Mouse (Mus musculus) neural tube, embryonic 10.5 days (tissue): ENCODE data around the gene Grifin.

Experiments used
- DNase-seq: peaks from one replicate; pipeline ENCODE4 v3.0.0-alpha.2; 2017; ENCODE audit warnings: low spot score; ENCODE audit errors: extremely low spot score

Gene Grifin

GRCm38 (mm10) chr5:140549306-140550047 lies 15.4 kb downstream of the Grifin start:
- DNase-seq: no peak

GRCm38 (mm10) chr5:140546332-140546731 lies 18.5 kb downstream of the Grifin start:
- no peak for DNase-seq

DNA sequence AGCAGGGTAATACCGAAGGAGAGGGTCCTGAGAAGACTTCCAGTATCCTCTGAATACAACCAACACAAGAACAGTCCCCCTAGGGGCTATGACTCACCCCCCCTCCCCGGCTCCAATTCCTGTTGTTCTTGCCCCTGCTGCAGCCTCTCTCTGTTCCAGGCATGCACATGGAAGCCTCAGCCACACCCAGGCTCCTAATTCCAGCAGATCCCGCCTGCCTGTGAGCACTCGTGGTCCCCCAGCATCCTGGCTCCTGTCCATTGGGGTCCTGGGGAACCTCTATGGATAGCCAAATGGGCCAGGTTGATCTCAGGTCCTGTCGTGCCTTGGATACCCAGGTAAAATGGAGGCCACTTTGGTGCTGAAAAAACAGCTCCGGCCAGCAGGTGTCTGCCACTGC lies 19.2 kb downstream of the Grifin start:
- no peak for DNase-seq

DNA sequence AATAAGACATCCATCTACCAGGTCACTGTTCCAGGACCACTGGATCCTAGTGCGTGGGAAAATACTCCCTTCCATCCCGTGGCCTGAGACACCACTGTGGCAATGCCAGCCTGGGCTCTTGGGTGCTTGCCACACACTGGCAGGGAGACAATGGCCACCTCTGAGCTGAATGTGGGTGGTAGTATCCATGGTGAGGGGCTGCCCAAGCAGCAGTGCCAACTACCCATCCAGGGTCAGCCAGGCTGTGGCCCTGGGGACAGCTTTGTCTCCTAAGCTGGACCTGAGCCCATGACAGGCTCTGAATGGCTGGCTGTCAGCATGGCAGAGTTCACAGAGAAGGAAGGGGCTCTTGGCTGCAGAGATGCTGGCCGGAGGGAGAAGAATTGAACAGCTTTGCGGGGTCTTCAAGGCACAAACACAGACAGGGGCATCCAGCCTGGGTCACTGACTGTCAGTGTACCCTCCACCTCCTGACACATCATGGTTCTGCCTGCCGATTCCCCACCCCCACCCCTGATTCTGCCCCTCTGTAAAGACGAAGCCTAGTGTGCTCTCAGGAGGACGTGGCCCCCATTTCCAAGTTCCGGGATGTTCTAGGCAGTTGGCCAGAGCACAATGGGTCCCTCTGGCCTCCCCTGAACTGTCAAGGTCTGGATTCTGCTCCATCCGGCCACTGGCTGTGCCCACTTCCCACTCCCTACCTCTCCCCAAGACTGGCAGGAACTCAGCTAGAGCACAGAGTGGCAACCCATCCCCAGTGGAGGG lies 21.9 kb downstream of the Grifin start:
- DNase-seq: no peak

DNA sequence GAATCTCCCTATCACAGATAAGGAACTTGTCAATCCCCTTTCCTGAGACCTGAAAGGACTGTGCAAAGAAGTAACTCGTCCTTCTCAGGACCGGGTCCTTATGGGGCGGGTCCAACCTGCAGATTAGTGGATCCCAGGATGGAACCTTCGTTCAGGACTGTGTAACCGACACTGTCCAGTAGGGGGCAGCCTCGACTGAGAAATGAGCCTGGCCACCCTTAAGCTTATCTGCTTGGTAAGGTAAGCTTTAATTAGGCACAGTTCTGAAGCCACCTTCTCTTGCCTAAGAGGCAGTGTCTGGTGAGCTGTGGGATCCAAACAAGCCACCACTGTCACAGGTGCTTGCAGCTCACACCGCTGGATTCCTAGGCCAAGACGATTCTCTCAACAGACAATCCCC lies 24.8 kb downstream of the Grifin start:
- DNase-seq: peak; percentile 86

GRCm38 (mm10) chr5:140538111-140538683 lies 26.7 kb downstream of the Grifin start:
- peak; percentile 60 for DNase-seq

DNA sequence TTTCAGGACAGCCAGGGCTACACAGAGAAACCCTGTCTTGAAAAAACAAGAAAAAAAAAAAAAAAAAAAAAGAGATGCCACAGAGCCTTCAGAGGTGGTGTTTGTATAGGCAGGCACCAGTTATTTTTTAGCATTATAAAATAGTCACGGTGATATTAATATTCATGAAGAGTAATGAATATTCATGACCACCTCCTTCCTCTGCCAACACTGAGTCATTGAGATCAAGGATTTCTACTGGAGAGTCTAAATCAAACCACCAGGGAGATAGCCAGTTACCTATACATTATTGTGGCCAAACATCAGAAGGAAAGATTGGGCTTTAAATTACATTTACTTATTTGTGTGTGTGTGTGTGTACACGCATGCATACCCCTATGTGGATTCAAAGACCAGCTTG lies 38.1 kb downstream of the Grifin start:
- DNase-seq: no peak

- DNase-seq: no peak
Observed at GRCm38 (mm10) chr5:140521196-140521595, 43.7 kb downstream of the Grifin start.

DNA sequence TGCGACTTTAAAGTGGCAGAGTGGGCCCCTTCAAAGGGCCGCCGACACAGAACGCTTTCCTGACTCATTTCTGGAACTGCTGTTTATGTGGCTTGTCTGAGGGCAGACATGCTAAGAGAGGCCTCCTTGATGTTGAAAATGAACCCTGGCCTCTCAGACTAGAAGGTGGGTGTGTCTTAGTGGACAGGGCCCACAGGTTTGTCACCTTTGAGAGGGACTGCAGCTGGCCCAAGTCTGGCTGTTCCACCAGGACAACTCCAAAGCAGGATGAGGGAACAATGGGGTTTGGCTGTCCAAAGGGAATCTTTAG lies 47.0 kb downstream of the Grifin start:
- DNase-seq: no peak

DNA sequence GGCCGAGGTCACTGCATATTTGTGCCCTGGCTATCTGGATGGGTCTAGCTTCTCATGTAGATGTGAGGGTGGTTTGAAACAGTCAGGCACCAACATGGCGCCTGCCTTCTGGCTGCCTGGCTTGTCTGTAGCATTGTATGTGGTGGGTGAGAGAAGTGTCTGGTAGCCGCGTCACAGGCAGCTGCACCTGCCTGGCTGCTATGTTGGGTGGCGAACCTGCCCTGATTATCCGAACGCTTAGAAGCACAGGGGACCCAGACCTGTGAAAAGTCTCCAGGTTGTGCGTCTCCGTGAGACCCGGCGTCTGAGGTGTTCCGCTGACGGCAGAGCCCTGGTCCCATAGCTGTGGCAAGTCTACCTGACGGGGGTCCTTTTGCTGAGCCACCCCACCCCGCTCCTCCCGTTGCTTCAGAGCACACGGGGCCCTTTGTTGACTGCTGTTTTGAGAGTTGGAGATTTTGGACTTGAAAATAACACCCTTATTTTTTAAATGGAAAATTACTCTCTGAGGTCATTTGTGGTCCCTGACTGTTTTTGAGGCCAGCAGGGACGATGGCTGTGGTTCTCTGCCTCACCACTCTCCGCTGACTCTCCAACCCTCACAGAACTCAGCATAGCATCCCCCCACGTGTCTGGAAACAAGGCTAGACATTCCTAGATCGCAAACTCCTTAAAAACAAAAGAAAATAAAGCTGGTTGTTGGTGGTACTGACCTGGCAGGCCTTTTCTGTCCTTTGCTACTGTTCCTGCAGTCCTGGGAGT lies 47.5 kb downstream of the Grifin start:
- DNase-seq: no peak

- DNase-seq: no peak
Observed at GRCm38 (mm10) chr5:140514799-140515486, 49.9 kb downstream of the Grifin start.

DNA sequence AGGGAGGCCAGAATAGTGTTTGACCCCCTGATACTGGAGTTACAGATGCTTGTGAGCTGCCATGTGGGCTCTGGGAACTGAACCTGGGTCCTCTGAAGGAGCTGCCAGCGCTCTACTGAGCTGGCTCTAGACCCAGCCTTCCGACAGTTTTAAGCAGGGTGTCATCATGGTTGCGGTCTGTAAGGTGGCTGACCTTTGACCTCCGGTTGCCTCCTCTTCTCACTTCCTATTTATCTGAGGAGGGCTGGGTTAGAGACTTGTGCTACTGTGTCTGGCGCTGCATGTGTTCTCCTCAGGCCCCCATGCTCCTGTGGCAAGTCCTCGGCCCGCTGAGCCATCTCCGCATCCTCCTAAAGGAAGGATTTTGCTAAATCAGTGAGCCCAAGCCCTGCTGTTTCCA lies 51.0 kb downstream of the Grifin start:
- DNase-seq: no peak
